Mouse (Mus musculus) spleen, postnatal 36 days (tissue): ENCODE data around the gene Cdh11.
"Not testable (repeated sequence)": the region's sequence is repeated elsewhere in the genome, so short reads cannot be mapped to it uniquely, and the experiment has no call there.

Experiments used
- DNase-seq, 2 experiments: peaks; one replicate each; pipeline ENCODE4 v3.0.0; 2022; ENCODE audit warnings: low spot score in 2 of 2, mixed read lengths in 1 of 2

Gene Cdh11

DNA sequence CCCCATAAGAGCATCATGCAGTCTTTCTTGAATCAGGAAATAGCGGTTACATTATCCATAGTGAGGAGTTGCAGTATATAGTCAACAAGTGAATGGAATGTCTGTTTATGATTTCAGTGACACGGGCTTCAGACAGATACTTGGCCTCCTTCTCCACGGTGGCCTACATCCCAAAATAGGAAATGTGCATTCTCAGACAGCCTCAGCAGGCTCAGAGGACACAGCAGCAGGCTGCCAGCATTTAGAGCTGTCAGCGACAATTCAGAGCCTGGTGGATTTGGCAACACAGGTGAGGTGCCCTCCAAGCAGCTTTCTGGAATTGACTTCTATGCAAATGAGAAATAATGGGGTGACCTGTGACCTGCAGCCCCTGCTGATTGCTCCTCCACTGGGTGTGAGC is 69.5 kb downstream of the Cdh11 start:
- no peak for DNase-seq

DNA sequence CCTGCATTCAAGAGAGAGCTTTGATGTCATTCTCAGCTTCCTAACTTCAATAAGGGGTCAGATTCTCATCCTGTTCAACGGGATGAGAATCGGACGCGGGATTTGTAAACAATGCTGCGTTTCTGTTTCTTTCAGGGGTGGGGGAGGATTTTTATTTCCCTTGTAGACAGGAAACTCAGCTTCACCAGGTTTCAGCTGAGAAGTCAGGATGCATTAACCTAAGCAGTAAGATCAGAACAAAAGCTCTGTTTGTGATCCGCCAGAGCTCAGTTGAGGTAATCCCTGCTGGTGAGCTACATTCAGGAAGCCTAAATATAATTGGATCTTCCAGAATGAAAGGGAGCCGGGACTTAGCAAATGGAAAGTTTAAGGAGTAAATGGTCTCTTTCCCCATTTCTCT is 78.1 kb downstream of the Cdh11 start:
- no peak for DNase-seq

DNA sequence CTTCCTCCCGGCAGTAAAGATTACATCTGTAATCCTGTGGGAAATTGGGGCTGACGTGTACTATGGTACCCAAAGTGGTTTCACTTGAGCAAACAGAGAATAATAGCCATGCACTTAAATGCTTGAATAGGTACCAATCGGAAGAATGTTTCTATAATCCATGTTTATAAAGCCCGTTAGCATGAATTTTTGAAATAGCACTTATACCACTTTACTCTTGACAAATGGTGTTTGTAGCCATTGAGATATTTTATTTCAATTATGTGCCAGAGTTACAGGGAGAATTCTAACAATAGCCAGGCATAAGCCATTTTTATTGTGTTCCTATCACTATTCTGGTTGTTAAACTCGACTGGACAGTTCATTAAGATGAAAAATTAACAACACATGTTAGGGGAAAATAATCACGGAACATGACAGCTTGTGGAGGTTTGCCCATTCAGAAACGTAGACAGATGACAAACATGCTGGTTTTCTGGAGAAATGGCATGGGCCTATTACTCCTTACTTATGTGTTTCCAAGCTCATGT is 80.0 kb downstream of the Cdh11 start:
- no peak for DNase-seq

DNA sequence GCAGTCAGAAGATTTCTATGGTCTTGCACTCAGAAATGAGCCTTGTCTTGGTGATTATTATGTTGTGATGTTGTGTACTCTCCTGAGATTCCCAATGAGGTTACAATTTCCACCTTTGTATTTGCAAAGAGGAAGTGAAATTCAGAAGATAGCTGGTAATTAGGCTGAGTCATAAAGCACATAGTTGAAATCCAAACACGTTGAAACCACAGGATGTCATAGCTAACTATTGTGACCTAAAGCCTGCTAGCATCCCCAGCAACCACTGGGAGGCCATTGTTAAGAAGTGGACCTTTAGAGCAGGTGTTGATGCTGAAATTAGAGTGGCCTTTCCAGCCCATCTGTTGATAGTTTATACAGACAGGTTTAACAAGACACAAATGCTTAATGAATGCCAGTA is 85.2 kb downstream of the Cdh11 start:
- DNase-seq = no peak

DNA sequence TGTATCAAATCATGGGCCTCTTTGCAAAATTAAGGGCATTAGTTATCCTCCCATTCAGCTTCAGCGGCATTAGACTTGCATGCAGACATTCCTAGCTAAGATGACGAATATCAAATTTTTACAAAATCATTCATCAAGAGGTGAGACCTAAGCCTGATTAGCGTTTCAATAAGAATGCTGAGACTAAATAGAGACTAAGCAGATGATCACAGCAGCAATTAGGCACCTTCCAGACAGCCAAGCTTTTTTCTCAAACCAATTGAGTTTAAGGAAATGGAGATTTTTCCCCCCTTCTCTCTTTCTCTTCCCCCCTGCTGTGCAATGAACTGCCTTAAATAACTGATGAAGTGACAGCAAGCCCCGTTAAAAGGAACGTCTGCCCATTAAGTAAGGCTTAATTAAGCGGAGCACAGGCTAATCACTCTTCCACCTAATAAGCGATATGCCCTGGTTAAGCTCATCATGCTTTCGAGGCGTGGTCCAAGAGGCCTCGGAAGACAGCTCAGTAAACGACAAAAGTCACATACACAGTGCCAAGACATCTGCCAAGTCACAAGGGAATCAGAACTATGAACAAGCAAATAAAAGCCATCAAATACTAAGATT is 87.1 kb downstream of the Cdh11 start:
- no peak for DNase-seq

DNA sequence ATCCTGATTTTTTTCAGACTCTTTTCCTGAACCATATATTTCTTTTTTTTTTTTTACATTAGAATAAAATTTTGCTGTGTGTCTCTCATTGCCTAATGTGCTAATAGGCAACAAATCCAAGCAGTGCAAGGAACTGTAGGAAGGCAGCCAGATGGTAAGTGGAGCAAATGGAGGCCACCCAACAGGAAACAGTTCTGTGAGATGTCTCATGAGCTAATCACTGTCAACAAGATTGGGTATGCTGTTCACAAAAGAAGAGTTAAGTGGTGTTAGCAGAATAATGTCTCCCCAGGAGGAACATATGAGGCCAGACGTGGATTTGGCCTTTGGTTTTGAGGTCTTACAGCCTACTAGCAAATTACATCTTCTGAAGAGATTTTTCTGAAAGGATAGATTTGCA is 92.0 kb downstream of the Cdh11 start:
- no peak for DNase-seq

DNA sequence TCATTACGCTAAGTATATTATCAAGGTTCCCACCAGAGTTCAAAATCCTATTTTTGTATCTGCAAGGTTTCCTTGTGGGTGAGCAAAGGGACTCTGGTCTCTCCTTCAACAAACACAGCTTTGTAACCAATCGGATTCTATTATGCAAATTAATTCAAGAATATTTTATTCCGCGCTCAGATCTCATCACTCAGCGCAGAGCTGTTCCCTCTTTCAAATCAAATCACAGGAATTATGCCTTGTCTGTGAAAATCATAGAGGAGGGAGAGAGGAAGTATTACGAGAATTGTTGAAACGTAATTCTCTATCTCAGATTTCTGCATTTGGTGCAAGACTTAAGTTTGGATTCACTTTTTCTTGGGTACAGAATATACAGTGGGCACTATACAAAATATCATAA is 100.0 kb downstream of the Cdh11 start:
- not testable (repeated sequence) for DNase-seq

DNA sequence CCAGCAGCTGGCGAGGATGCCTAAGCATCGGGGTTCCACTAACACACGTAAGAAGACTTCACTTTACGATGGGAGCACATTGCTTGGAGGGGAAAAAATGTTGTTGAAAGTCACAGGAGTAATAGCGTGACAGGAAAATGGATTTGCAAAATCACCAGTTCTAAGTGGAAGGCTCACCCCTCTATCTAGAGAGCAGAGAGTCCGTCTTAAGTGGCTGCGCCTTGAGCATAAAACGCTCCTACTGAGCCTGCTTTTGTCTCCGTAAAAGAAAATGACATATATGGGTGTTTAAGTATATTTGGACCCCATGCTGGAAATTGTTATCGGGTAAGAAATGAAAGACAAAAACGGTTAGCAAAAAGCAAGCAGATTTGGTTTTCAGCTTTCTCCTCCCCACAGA is 100.4 kb downstream of the Cdh11 start:
- DNase-seq = no peak

DNA sequence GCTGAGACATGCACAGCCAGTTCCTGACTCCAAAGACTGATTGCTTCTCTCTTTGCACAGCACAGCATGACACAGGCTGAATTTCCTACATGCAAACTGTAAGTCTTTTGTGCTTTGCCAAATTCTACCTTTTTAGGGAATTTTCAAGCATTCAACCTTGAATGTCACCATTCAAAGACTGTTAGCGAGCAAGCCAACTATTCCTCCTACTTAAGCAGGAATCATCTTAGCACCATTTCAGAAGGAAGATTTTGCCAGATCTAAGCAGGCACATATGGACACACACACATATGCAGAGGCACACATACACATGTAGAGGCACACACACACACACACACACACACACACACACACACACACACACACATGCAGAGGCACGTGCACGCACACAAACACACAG is 108.3 kb downstream of the Cdh11 start:
- DNase-seq = no peak

DNA sequence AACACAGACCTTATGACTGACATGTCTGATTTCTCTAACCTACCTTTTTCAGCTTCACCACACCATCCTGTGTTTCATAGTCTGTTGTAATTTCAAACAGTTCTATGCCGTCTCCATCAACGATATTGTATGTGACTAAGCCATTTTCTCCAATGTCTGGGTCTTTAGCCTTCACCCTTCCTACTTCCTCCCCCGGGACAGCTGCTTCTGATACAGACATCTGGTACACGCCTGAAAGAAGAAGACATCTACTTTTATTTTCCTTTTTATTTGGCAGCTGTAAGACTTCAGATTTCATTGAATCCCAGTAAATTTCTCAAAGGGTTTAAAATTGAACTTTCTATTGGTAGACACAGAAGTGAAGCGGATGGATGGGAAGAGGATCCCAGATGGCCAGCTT is 120.9 kb downstream of the Cdh11 start:
- DNase-seq = not testable (repeated sequence)

DNA sequence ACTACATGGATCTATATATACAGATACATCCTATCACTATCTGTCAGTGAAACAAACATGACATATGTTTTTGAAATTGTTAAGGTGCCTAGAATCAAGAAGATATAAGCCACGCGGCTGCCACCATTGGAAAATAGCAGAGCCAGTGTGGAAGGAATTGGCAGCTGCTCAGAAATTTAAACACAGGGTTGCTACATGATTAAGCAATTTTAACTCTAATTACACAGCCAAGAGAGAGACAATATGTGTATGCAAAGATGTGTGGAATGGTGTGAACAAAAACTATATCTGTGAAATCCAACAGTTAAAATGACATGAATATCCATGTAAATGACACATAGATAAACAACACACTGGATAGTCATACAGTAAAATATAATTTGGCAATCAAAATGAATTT is 128.9 kb downstream of the Cdh11 start:
- DNase-seq = no peak

DNA sequence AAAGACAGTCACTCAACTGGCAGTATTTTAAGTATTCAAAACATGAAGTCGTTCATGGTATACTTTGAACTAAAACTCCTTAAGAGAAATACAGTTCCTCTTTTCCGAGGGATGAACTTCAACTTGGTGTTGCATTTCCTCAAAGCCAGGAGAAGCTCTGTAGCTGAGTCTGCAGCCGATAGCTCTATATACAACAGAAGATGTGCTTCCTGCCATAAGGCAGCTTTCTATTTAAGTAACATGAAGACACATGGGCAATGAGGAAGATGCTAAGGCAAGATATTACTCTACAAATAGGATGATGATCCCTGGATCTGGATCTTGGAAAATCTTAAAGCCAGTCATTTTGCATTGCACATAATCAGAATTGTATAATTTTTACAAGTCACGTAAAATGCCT is 133.5 kb downstream of the Cdh11 start:
- no peak for DNase-seq

DNA sequence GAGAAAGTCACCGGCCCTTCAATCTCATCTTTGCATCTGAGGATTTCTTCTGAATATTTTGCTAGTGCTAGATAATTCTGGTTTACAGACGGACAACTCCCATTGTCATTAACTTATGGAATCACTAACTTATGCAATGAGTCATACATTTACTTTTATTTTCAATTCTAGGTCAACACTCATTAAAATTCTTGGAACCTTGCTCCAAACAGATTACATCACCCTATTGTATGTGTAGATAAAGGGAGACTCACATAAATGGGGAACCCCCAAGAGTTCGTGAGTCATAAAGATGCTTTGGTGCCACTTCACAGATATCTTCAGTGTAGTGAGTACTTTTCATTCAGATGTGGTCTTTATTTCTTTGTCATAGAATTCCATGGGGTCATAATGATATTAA is 158.3 kb downstream of the Cdh11 start:
- DNase-seq = no peak

DNA sequence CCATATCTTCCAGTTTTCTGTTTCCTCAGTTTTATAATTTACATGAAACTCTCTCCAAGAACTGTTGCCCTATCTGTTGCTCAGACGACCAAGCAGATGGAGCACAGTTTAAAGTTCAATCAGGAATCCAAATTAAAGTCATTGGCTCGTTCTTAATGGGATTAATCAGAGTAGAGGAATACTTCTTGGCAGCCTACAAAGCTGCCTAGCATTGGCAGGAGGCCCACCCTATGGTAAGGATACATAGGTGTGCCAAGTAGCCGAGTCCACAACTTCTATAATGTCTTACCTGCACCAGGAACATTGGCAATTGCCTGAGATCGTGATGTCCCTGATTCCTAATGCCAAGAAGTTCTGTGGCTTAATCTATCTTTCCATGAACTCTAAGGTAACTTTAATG is 173.3 kb downstream of the Cdh11 start:
- no peak for DNase-seq

DNA sequence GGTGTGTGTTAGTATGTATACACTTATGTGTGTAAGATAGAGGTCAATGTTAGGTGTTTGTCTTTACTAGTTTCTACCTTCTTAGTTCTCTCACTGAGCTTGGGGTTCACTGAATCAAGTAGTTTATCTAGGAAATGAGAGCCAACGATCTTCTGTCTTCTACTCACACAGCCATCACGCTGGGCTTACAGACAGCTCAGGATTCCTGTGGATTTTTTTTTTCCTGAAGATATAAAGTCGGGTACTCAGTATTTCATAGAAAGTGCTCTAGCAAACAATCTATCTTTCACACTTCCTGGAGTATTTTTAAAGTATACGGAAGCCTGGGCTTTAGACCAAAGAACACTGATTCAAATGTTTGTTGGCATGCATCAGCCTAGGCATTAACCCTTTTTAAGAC is 184.1 kb downstream of the Cdh11 start:
- no peak for DNase-seq

DNA sequence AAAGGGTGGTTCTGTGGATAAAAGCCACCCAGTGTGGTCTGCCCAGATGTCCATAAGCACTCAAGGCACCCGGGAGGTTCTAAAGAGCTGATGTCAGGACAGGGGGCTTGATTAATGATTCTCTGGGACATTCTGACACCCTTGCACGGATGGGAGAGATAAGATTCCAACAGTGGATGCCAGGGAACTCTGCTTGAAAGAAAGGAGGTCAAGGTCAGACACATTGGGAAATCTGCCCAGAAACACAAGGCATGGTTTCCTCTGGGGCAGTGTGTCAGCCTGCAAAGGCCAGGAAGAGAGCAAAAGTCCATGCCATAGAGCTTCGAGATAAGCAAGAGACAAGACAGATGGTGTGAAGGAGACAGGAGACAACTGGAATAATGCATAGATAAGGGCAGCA is 188.9 kb downstream of the Cdh11 start:
- DNase-seq = peak; percentile 4 to 5

DNA sequence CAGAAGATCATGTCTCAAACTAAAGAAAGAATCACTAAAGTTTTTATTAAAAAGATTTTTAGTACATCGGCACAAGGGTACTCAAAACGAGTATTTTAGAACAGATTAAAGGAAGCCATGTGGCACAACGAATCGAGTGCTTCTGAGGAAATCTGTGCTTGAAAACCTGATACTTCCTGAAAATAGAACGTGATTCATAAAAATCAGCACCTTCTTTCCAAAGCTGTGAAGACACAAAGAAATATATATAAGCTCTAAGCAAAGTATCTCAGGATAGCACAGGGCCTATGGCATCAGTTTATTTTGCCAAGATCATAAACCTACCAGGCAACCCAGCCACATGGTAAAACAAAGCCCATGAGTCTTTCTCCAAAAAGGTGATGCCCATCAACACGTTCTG is 191.5 kb downstream of the Cdh11 start:
- no peak for DNase-seq
